Mouse (Mus musculus): ENCODE measurements around the gene Lrig1. TPM values are rescaled to one million over a fixed set of nuclear protein-coding genes. Genes with fewer than 3 reads are reported as not detected.

Gene Lrig1
- polyA plus RNA-seq, 1 experiment from 2014 or later: 25.7 TPM

GRCm38 (mm10) chr6:94653388-94654316 is 46.3 kb downstream of the Lrig1 start:
- H3K27ac ChIP-seq: no peak overlapping the region
- H3K4me1 ChIP-seq: peaks cover 32% of the 10 kb centered on the region
- H3K27me3 ChIP-seq (replicated peaks): no peaks in the 10 kb centered on the region
- no peak overlapping the region for H3K4me3 ChIP-seq (replicated peaks)
- no peak overlapping the region for H3K4me2 ChIP-seq
- 61% methylated on average over 10 of the region's 10 CpGs for WGBS
- H3K9me3 ChIP-seq: no peaks in the 10 kb centered on the region
- 0 out of 2 replicates have a peak, but pooled peaks cover 7% of the 10 kb centered on the region for H3K36me3 ChIP-seq
- no peak overlapping the region for H3K9ac ChIP-seq
- peak; percentile 20; the same call in 1 of the 2 replicates for ATAC-seq (ENCODE audit: insufficient read depth, low FRiP score, low read depth)

GRCm38 (mm10) chr6:94652659-94653213 is 47.2 kb downstream of the Lrig1 start:
- no peaks in the 10 kb centered on the region for H3K27me3 ChIP-seq (replicated peaks)
- ATAC-seq (ENCODE audit: insufficient read depth, low FRiP score, low read depth): no peak
- H3K4me2 ChIP-seq: no peak overlapping the region
- 59% methylated on average over 6 of the region's 6 CpGs for WGBS
- H3K27ac ChIP-seq: no peak overlapping the region
- no peaks in the 10 kb centered on the region for H3K9me3 ChIP-seq
- H3K9ac ChIP-seq: no peak overlapping the region
- H3K36me3 ChIP-seq: 0 out of 2 replicates have a peak, but pooled peaks cover 7% of the 10 kb centered on the region
- H3K4me3 ChIP-seq (replicated peaks): no peak overlapping the region
- H3K4me1 ChIP-seq: peaks cover 35% of the 10 kb centered on the region

GRCm38 (mm10) chr6:94651541-94651940 is 48.4 kb downstream of the Lrig1 start:
- Histone ChIP-seq H3K9ac (no peak overlapping the region), H3K4me1 (peaks cover 39% of the 10 kb centered on the region), H3K4me2 (no peak overlapping the region), H3K9me3 (no peaks in the 10 kb centered on the region), H3K4me3 (replicated peaks) (no peak overlapping the region), H3K27ac (no peak overlapping the region), H3K36me3 (peaks cover 10% of the 10 kb centered on the region; the same call in 1 of the 2 replicates), H3K27me3 (replicated peaks) (no peaks in the 10 kb centered on the region)
- 71% methylated on average over 17 of the region's 17 CpGs for WGBS
- ATAC-seq (ENCODE audit: insufficient read depth, low FRiP score, low read depth): no peak

GRCm38 (mm10) chr6:94649637-94650036 is 50.3 kb downstream of the Lrig1 start:
- no peak overlapping the region for H3K9ac ChIP-seq
- no peak for ATAC-seq (ENCODE audit: insufficient read depth, low FRiP score, low read depth)
- no peak overlapping the region for H3K4me2 ChIP-seq
- no peaks in the 10 kb centered on the region for H3K27me3 ChIP-seq (replicated peaks)
- no peaks in the 10 kb centered on the region for H3K9me3 ChIP-seq
- peaks cover 4% of the 10 kb centered on the region; the same call in 1 of the 2 replicates for H3K36me3 ChIP-seq
- peaks cover 43% of the 10 kb centered on the region for H3K4me1 ChIP-seq
- 74% methylated on average over 1 of the region's 1 CpGs for WGBS
- H3K4me3 ChIP-seq (replicated peaks): no peak overlapping the region
- H3K27ac ChIP-seq: no peak overlapping the region

- Histone ChIP-seq H3K9me3 (no peaks in the 10 kb centered on the region), H3K4me1 (peaks cover 43% of the 10 kb centered on the region), H3K4me2 (no peak overlapping the region), H3K4me3 (replicated peaks) (no peak overlapping the region), H3K27me3 (replicated peaks) (no peaks in the 10 kb centered on the region), H3K27ac (peak overlapping the region; percentile 83), H3K36me3 (peaks cover 3% of the 10 kb centered on the region; the same call in 1 of the 2 replicates), H3K9ac (no peak overlapping the region)
- ATAC-seq (ENCODE audit: insufficient read depth, low FRiP score, low read depth): no peak
- WGBS: 35% methylated on average over 4 of the region's 4 CpGs
Measured at GRCm38 (mm10) chr6:94648496-94648895, 51.5 kb downstream of the Lrig1 start.

- 14% methylated on average over 10 of the region's 10 CpGs for WGBS
- H3K36me3 ChIP-seq: peaks cover 3% of the 10 kb centered on the region; the same call in 1 of the 2 replicates
- no peak overlapping the region for H3K9ac ChIP-seq
- H3K27ac ChIP-seq: peak overlapping the region; percentile 83
- peak; percentile 73 for ATAC-seq (ENCODE audit: insufficient read depth, low FRiP score, low read depth)
- H3K27me3 ChIP-seq (replicated peaks): no peaks in the 10 kb centered on the region
- H3K4me2 ChIP-seq: peak overlapping the region; percentile 26
- H3K9me3 ChIP-seq: no peaks in the 10 kb centered on the region
- no peak overlapping the region for H3K4me3 ChIP-seq (replicated peaks)
- H3K4me1 ChIP-seq: peaks cover 43% of the 10 kb centered on the region
Measured at GRCm38 (mm10) chr6:94647574-94648430, 52.2 kb downstream of the Lrig1 start.

- Histone ChIP-seq H3K4me2 (no peak overlapping the region), H3K9ac (no peak overlapping the region), H3K27ac (peak overlapping the region; percentile 83; the same call in 1 of the 2 replicates), H3K4me1 (peaks cover 43% of the 10 kb centered on the region), H3K9me3 (no peaks in the 10 kb centered on the region), H3K4me3 (replicated peaks) (no peak overlapping the region), H3K36me3 (peaks cover 3% of the 10 kb centered on the region; the same call in 1 of the 2 replicates), H3K27me3 (replicated peaks) (no peaks in the 10 kb centered on the region)
- no peak for ATAC-seq (ENCODE audit: insufficient read depth, low FRiP score, low read depth)
- 69% methylated on average over 6 of the region's 6 CpGs for WGBS
Measured at GRCm38 (mm10) chr6:94646902-94647301, 53.1 kb downstream of the Lrig1 start.

GRCm38 (mm10) chr6:94646274-94646863 is 53.6 kb downstream of the Lrig1 start:
- ATAC-seq (ENCODE audit: insufficient read depth, low FRiP score, low read depth): no peak
- H3K27ac ChIP-seq: peak overlapping the region; percentile 83; the same call in 1 of the 2 replicates
- WGBS: 64% methylated on average over 6 of the region's 6 CpGs

GRCm38 (mm10) chr6:94645723-94646122 is 54.2 kb downstream of the Lrig1 start:
- peaks cover 43% of the 10 kb centered on the region for H3K4me1 ChIP-seq
- no peak overlapping the region for H3K9ac ChIP-seq
- no peak overlapping the region for H3K27ac ChIP-seq
- H3K4me2 ChIP-seq: no peak overlapping the region
- no peak overlapping the region for H3K4me3 ChIP-seq (replicated peaks)
- ATAC-seq (ENCODE audit: insufficient read depth, low FRiP score, low read depth): no peak
- no peaks in the 10 kb centered on the region for H3K27me3 ChIP-seq (replicated peaks)
- WGBS: 48% methylated on average over 4 of the region's 4 CpGs
- peaks cover 3% of the 10 kb centered on the region; the same call in 1 of the 2 replicates for H3K36me3 ChIP-seq
- H3K9me3 ChIP-seq: no peaks in the 10 kb centered on the region

More at GRCm38 (mm10) chr6:94646274-94646863, 53.6 kb downstream of the Lrig1 start:
- Histone ChIP-seq H3K9ac (no peak overlapping the region), H3K36me3 (peaks cover 3% of the 10 kb centered on the region; the same call in 1 of the 2 replicates), H3K4me1 (peaks cover 43% of the 10 kb centered on the region), H3K9me3 (no peaks in the 10 kb centered on the region), H3K27me3 (replicated peaks) (no peaks in the 10 kb centered on the region), H3K4me2 (no peak overlapping the region), H3K4me3 (replicated peaks) (no peak overlapping the region)

GRCm38 (mm10) chr6:94644641-94645040 is 55.3 kb downstream of the Lrig1 start:
- no peak overlapping the region for H3K27ac ChIP-seq
- H3K4me1 ChIP-seq: peaks cover 44% of the 10 kb centered on the region
- H3K4me3 ChIP-seq (replicated peaks): no peak overlapping the region
- ATAC-seq (ENCODE audit: insufficient read depth, low FRiP score, low read depth): no peak
- H3K4me2 ChIP-seq: no peak overlapping the region
- no peaks in the 10 kb centered on the region for H3K9me3 ChIP-seq
- H3K27me3 ChIP-seq (replicated peaks): no peaks in the 10 kb centered on the region
- no peak overlapping the region for H3K9ac ChIP-seq
- peaks cover 3% of the 10 kb centered on the region; the same call in 1 of the 2 replicates for H3K36me3 ChIP-seq
- 64% methylated on average over 3 of the region's 3 CpGs for WGBS

GRCm38 (mm10) chr6:94643989-94644388 is 56.0 kb downstream of the Lrig1 start:
- no peaks in the 10 kb centered on the region for H3K27me3 ChIP-seq (replicated peaks)
- peaks cover 38% of the 10 kb centered on the region for H3K4me1 ChIP-seq
- H3K4me2 ChIP-seq: no peak overlapping the region
- H3K36me3 ChIP-seq: peaks cover 3% of the 10 kb centered on the region; the same call in 1 of the 2 replicates
- no peak for ATAC-seq (ENCODE audit: insufficient read depth, low FRiP score, low read depth)
- H3K9me3 ChIP-seq: no peaks in the 10 kb centered on the region
- H3K9ac ChIP-seq: no peak overlapping the region
- no peak overlapping the region for H3K27ac ChIP-seq
- 77% methylated on average over 2 of the region's 2 CpGs for WGBS
- no peak overlapping the region for H3K4me3 ChIP-seq (replicated peaks)
